Mouse (Mus musculus) adrenal gland, adult 8-10 months (tissue): Measurements from ENCODE around the gene Spag9. TPM values are rescaled to one million over a fixed set of nuclear protein-coding genes. Genes with fewer than 3 reads are reported as not detected.

Source experiments
- DNase-seq: peaks from one replicate; pipeline ENCODE4 v3.0.0; 2022
- total RNA-seq, 4 experiments: library from RNA; stranded (reverse); gene quantifications; 2 replicates each; pipeline ENCODE4 v1.2.4; 2022

Spag9 gene
- total RNA-seq = 100 to 1,000 TPM in 2 of 4 experiments, 10 to 100 TPM in 2; 93.5 to 138 (median 115) TPM

- DNase-seq = peak; percentile 91
Measured at GRCm38 (mm10) chr11:93995720-93996305, at the start of gene Spag9. Gene Spag9, plus strand, starts transcription at chr11:93996091.

GRCm38 (mm10) chr11:93948887-93949567 lies 46.9 kb upstream of the Spag9 start:
- no peak for DNase-seq

GRCm38 (mm10) chr11:93950045-93950444 lies 45.8 kb upstream of the Spag9 start:
- no peak for DNase-seq

- no peak for DNase-seq
Measured at GRCm38 (mm10) chr11:93952376-93952775, 43.5 kb upstream of the Spag9 start.

GRCm38 (mm10) chr11:93954738-93955255 lies 41.1 kb upstream of the Spag9 start:
- no peak for DNase-seq

GRCm38 (mm10) chr11:93955256-93956150 lies 40.4 kb upstream of the Spag9 start:
- DNase-seq = peak; percentile 93

GRCm38 (mm10) chr11:93956159-93956558 lies 39.7 kb upstream of the Spag9 start, which contains the start of gene Nme2:
Gene Nme2, minus strand, starts transcription at chr11:93956259.
- DNase-seq = no peak

- DNase-seq = no peak
Measured at GRCm38 (mm10) chr11:93957031-93957555, 38.8 kb upstream of the Spag9 start.

GRCm38 (mm10) chr11:93957746-93958145 lies 38.1 kb upstream of the Spag9 start:
- no peak for DNase-seq

- DNase-seq = no peak
Measured at GRCm38 (mm10) chr11:93961482-93961881, 34.4 kb upstream of the Spag9 start.

GRCm38 (mm10) chr11:93963013-93963412 lies 32.9 kb upstream of the Spag9 start:
- DNase-seq = no peak

GRCm38 (mm10) chr11:93965391-93965790 lies 30.5 kb upstream of the Spag9 start:
- DNase-seq = no peak

- DNase-seq = no peak
Measured at GRCm38 (mm10) chr11:93967381-93967780, 28.5 kb upstream of the Spag9 start.

- DNase-seq = peak; percentile 95
Measured at GRCm38 (mm10) chr11:93968005-93968847, 27.7 kb upstream of the Spag9 start, which contains the start of the genes Gm20390 and Nme1. Gene Gm20390, minus strand, starts transcription at chr11:93968293. Gene Nme1, minus strand, starts transcription at chr11:93968521.

GRCm38 (mm10) chr11:93968848-93969128 lies 27.1 kb upstream of the Spag9 start:
- no peak for DNase-seq

- no peak for DNase-seq
Measured at GRCm38 (mm10) chr11:93969171-93969570, 26.7 kb upstream of the Spag9 start.

- DNase-seq = no peak
Measured at GRCm38 (mm10) chr11:93969799-93970198, 26.1 kb upstream of the Spag9 start.

- DNase-seq = no peak
Measured at GRCm38 (mm10) chr11:93972951-93973350, 22.9 kb upstream of the Spag9 start.

GRCm38 (mm10) chr11:93979502-93980049 lies 16.3 kb upstream of the Spag9 start:
- no peak for DNase-seq

- no peak for DNase-seq
Measured at GRCm38 (mm10) chr11:93984619-93985018, 11.3 kb upstream of the Spag9 start.

GRCm38 (mm10) chr11:93985265-93985664 lies 10.6 kb upstream of the Spag9 start:
- no peak for DNase-seq
